Mouse (Mus musculus): ENCODE data around the gene Farsa. TPM values are rescaled to one million over a fixed set of nuclear protein-coding genes. Genes with fewer than 3 reads are reported as not detected.
"Not testable (repeated sequence)": the region's sequence is repeated elsewhere in the genome, so short reads cannot be mapped to it uniquely, and the experiment has no call there.

Gene Farsa
- polyA plus RNA-seq, 1 experiment from 2014 or later = 84.4 TPM

DNA sequence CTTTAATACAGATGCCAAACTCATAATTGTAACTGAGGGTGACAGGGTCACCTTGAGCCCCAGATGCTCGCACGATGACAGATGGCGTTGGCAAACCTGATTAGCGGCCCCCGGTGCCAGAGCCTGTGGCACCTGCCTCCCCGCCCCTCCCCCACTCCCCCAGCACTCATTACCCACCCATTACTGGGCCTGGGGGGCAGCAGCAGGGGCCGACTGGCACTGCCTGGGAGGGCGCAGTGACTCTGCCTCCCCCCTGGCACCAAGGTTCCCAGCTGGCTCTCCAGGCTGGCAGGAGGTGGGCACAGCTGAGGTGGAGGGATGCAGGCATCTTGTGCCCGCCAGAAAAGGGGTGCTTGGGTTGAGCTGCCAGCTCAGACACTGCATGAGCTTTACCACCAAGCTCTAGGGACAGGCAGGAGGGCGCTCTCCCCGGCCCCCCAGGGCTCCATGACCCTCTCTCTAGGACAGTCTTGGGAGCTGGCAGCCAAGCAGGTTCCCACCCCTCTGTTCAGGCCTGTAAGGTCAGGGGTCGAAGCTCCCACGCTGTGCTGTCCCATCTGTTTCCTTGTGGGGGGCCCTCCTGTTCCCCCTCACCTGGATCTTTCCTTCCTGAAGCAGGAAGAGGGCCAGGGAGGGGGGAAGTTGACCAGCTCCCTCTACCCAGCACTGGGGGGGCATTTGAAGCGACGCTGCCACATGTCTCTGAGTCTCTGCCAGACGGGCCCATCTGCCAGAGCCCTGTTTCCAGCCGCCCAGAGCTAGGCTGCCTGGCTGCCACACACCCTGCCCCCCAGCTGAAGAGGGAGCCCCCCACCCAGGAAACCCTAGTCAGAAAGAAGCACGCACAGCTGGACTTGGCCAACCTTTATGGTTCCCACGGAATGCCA is 42.0 kb upstream of the Farsa start:
- H3K4me2 ChIP-seq = no peak overlapping the region
- ATAC-seq (ENCODE audit: low FRiP score) = no peak
- WGBS = 50% methylated on average over 19 of the region's 19 CpGs

DNA sequence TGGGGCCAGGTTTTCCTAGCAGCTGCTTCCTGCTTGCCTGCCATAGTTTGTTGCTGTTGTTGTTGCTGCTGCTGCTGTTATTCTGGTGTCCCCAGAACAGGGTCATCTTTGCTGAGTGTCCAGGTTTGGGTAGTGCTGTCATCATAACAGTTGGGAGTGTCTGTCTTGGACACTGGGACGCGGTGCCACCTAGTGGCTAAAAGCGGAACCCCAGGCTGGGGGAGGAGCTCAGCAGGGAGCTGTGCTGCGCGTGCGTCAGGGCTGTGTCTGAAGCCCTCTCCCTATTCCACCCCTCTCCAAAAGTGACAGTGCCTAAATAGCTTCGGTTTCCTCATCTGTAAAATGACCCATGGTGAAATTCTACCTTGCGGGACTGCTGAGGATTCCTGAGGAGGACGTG is 41.2 kb upstream of the Farsa start:
- H3K27ac ChIP-seq (ENCODE audit: low read depth, low read length) = no peak overlapping the region
- DNase-seq (ENCODE audit: low spot score, missing footprints) (peak; percentile 100), ATAC-seq (ENCODE audit: low FRiP score) (peak; percentile 72)
- no peaks in the 10 kb centered on the region for H3K36me3 ChIP-seq (ENCODE audit: control insufficient read depth, insufficient read depth, low read length)
- no peak overlapping the region for H3K9ac ChIP-seq (ENCODE audit: low read length)
- WGBS = 10% methylated on average over 9 of the region's 9 CpGs
- no peaks in the 10 kb centered on the region for H3K9me3 ChIP-seq (ENCODE audit: control insufficient read depth, low read length)
- peaks cover 13% of the 10 kb centered on the region for H3K4me1 ChIP-seq (ENCODE audit: control insufficient read depth, insufficient read depth, low read length)
- no peak overlapping the region for H3K4me2 ChIP-seq
- H3K4me3 ChIP-seq (ENCODE audit: low read depth, low read length) = no peak overlapping the region
- H3K27me3 ChIP-seq (ENCODE audit: control insufficient read depth, insufficient read depth, low read length) = peaks cover 22% of the 10 kb centered on the region

More for the DNA sequence above, 42.0 kb upstream of the Farsa start:
- Histone ChIP-seq H3K9ac (ENCODE audit: low read length) (no peak overlapping the region), H3K27me3 (ENCODE audit: control insufficient read depth, insufficient read depth, low read length) (peaks cover 24% of the 10 kb centered on the region), H3K4me3 (ENCODE audit: low read depth, low read length) (no peak overlapping the region), H3K36me3 (ENCODE audit: control insufficient read depth, insufficient read depth, low read length) (no peaks in the 10 kb centered on the region), H3K4me1 (ENCODE audit: control insufficient read depth, insufficient read depth, low read length) (peaks cover 13% of the 10 kb centered on the region), H3K9me3 (ENCODE audit: control insufficient read depth, low read length) (no peaks in the 10 kb centered on the region), H3K27ac (ENCODE audit: low read depth, low read length) (no peak overlapping the region)
- DNase-seq (ENCODE audit: low spot score, missing footprints) = no peak

DNA sequence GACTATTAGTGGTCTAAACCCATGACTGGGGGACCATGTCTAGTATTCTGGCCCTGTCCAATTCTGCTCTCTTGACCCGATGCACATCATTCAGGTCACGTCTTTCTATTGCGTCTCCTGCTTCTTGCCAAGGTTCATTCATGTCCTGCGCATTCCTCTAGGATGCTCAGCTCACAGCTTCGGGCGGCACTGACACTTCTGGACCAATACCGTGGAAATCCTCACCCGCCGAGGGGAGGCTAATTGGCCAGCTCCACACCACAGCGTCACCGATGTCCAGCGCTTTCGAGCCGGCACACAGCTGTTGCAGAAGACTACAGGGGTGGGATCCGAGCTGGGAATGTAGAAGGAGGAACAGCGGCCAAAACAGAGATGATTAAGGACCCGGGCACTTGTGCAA is 40.7 kb upstream of the Farsa start:
- ATAC-seq (ENCODE audit: low FRiP score) = no peak
- H3K9me3 ChIP-seq (ENCODE audit: control insufficient read depth, low read length) = no peaks in the 10 kb centered on the region
- H3K4me3 ChIP-seq (ENCODE audit: low read depth, low read length) = no peak overlapping the region
- no peak for DNase-seq (ENCODE audit: low spot score, missing footprints)
- no peak overlapping the region for H3K27ac ChIP-seq (ENCODE audit: low read depth, low read length)
- 74% methylated on average over 17 of the region's 17 CpGs for WGBS
- no peaks in the 10 kb centered on the region for H3K36me3 ChIP-seq (ENCODE audit: control insufficient read depth, insufficient read depth, low read length)
- H3K9ac ChIP-seq (ENCODE audit: low read length) = no peak overlapping the region
- peaks cover 13% of the 10 kb centered on the region for H3K4me1 ChIP-seq (ENCODE audit: control insufficient read depth, insufficient read depth, low read length)
- peaks cover 22% of the 10 kb centered on the region for H3K27me3 ChIP-seq (ENCODE audit: control insufficient read depth, insufficient read depth, low read length)
- H3K4me2 ChIP-seq = no peak overlapping the region

DNA sequence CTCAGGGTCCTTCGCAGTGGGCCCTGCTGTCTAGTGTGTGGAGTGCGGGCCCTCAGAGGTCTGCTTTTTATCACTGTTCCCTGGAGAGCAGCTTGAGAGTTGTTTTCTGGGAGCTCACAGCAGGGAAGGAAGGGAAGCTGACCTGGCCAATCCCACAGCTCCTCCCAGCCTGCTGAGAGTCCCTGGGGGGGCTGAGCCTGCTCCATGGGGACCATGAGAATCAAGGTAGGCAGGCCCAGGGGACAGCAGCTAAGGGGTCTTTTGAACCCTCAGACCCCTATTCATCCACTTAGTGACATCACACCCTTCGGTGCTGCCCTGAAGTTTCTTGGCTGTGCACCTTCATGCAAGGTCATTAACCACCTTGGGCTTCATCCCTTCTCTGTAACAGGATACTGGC is 34.1 kb upstream of the Farsa start, which contains the start of gene Dand5:
Gene Dand5, minus strand, starts transcription at position 101 of the 400 bp plus-strand sequence.
- no peak for DNase-seq (ENCODE audit: low spot score, missing footprints)
- no peak within 1 kb of the TSS for H3K4me3 ChIP-seq (ENCODE audit: low read depth, low read length)
- H3K9ac ChIP-seq (ENCODE audit: low read length) = no peak within 1 kb of the TSS
- H3K4me2 ChIP-seq = peak within 1 kb of the TSS; percentile 37
- no peak for ATAC-seq (ENCODE audit: low FRiP score)
- WGBS = 25% methylated on average over 3 of the region's 3 CpGs
- no peaks in the 10 kb centered on the region for H3K36me3 ChIP-seq (ENCODE audit: control insufficient read depth, insufficient read depth, low read length)
- no peaks in the 10 kb centered on the region for H3K4me1 ChIP-seq (ENCODE audit: control insufficient read depth, insufficient read depth, low read length)
- no peaks in the 10 kb centered on the region for H3K27me3 ChIP-seq (ENCODE audit: control insufficient read depth, insufficient read depth, low read length)
- no peak within 1 kb of the TSS for H3K27ac ChIP-seq (ENCODE audit: low read depth, low read length)
- H3K9me3 ChIP-seq (ENCODE audit: control insufficient read depth, low read length) = no peaks in the 10 kb centered on the region

DNA sequence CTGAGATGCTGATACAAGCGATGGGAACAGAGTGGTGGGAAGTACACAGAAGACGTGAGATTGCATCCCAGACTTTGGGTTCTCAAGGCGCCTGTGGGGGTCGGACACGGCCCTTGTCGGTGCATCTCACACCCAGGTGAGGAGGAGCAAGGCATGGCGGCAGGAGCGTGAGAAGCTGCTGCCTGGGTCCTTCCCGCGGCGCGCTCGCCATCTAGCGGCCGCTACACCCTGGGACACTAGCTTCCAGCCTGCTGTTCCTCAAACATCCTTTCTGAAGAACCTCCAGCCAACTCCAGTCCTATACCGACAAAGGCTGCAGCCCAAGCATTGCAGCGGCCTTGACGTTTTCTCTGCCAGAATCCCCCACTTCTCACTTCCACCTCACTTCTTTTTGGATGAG is 33.1 kb upstream of the Farsa start:
- no peaks in the 10 kb centered on the region for H3K4me1 ChIP-seq (ENCODE audit: control insufficient read depth, insufficient read depth, low read length)
- ATAC-seq (ENCODE audit: low FRiP score) (peak; percentile 80), DNase-seq (ENCODE audit: low spot score, missing footprints) (peak; percentile 99)
- no peak overlapping the region for H3K27ac ChIP-seq (ENCODE audit: low read depth, low read length)
- no peak overlapping the region for H3K4me3 ChIP-seq (ENCODE audit: low read depth, low read length)
- no peaks in the 10 kb centered on the region for H3K36me3 ChIP-seq (ENCODE audit: control insufficient read depth, insufficient read depth, low read length)
- no peaks in the 10 kb centered on the region for H3K9me3 ChIP-seq (ENCODE audit: control insufficient read depth, low read length)
- no peaks in the 10 kb centered on the region for H3K27me3 ChIP-seq (ENCODE audit: control insufficient read depth, insufficient read depth, low read length)
- no peak overlapping the region for H3K9ac ChIP-seq (ENCODE audit: low read length)
- under 1% methylated on average over 18 of the region's 18 CpGs for WGBS
- peak overlapping the region; percentile 37 for H3K4me2 ChIP-seq

DNA sequence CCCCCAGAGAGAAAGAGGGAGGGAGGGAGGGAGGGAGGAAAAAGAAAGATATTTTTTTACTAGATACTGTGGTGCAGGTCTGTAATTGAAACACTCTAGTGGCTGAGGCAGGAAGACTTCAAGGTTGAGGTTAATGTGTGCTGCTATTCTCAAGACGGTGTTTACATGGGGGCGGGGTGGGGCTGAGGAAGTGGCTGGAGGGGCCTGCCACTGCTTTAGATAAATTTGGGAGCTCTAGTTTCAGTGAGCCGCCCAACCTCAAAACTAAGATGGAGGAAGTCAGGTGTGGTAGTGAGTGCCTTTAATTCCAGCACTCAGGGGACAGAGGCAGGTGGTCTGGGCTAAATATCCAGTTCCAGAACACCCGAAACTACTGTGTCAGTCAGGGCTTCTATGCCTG is 31.2 kb upstream of the Farsa start:
- ATAC-seq (ENCODE audit: low FRiP score) = no peak
- no peaks in the 10 kb centered on the region for H3K9me3 ChIP-seq (ENCODE audit: control insufficient read depth, low read length)
- H3K4me1 ChIP-seq (ENCODE audit: control insufficient read depth, insufficient read depth, low read length) = no peaks in the 10 kb centered on the region
- H3K4me2 ChIP-seq = no peak overlapping the region
- H3K36me3 ChIP-seq (ENCODE audit: control insufficient read depth, insufficient read depth, low read length) = no peaks in the 10 kb centered on the region
- no peak overlapping the region for H3K4me3 ChIP-seq (ENCODE audit: low read depth, low read length)
- H3K9ac ChIP-seq (ENCODE audit: low read length) = no peak overlapping the region
- H3K27ac ChIP-seq (ENCODE audit: low read depth, low read length) = no peak overlapping the region
- WGBS = 74% methylated on average over 4 of the region's 4 CpGs
- DNase-seq (ENCODE audit: low spot score, missing footprints) = no peak
- H3K27me3 ChIP-seq (ENCODE audit: control insufficient read depth, insufficient read depth, low read length) = no peaks in the 10 kb centered on the region

DNA sequence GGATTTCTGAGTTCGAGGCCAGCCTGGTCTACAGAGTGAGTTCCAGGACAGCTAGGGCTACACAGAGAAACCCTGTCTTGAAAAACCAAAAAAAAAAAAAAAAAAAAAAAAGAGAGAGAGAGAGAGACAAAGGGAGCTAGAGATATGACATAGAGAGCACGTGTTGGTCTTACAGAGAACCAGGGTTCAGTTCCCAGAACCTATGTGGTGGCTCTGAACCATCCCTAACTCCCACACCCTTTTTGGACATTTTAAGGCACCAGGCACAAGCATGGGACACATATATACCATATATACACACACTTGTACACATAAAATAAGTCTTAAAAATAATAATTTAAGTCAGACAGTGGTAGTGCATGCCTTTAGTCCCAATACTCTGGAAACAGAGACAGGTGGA is 30.3 kb upstream of the Farsa start:
- not testable (repeated sequence) for H3K9ac ChIP-seq (ENCODE audit: low read length); DNase-seq (ENCODE audit: low spot score, missing footprints); H3K9me3 ChIP-seq (ENCODE audit: control insufficient read depth, low read length); H3K27me3 ChIP-seq (ENCODE audit: control insufficient read depth, insufficient read depth, low read length); H3K27ac ChIP-seq (ENCODE audit: low read depth, low read length); H3K4me3 ChIP-seq (ENCODE audit: low read depth, low read length); H3K36me3 ChIP-seq (ENCODE audit: control insufficient read depth, insufficient read depth, low read length); H3K4me1 ChIP-seq (ENCODE audit: control insufficient read depth, insufficient read depth, low read length); H3K4me2 ChIP-seq; ATAC-seq (ENCODE audit: low FRiP score)
- WGBS = 68% methylated on average over 2 of the region's 2 CpGs

DNA sequence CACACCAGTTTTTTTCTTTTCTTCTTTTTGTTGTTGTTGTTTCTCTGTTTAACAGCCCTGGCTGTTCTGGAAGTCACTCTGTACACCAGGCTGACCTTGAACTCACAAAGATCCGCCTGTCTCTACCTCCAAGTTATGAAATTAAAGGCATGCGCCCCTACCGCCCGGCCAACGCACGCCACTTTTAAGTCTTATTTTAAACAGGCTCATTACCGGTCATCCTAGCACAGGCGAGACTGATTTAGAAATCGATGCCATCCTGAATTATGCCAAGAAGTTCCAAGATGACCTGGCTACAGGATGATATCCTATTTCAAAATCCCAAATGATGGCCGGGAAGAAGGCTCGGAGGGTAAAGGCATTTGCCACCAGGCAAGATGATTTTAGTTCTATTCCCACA is 25.3 kb upstream of the Farsa start, which contains the start of gene Gadd45gip1:
Gene Gadd45gip1, plus strand, starts transcription at position 33 of the 400 bp plus-strand sequence.
- Histone ChIP-seq H3K27ac (ENCODE audit: low read depth, low read length) (peak within 1 kb of the TSS; percentile 74), H3K4me1 (ENCODE audit: control insufficient read depth, insufficient read depth, low read length) (peaks cover 6% of the 10 kb centered on the region; the same call in 1 of the 2 replicates), H3K4me3 (ENCODE audit: low read depth, low read length) (peak within 1 kb of the TSS; percentile 76), H3K9ac (ENCODE audit: low read length) (peak within 1 kb of the TSS; percentile 97), H3K4me2 (peak within 1 kb of the TSS; percentile 64), H3K27me3 (ENCODE audit: control insufficient read depth, insufficient read depth, low read length) (no peaks in the 10 kb centered on the region), H3K9me3 (ENCODE audit: control insufficient read depth, low read length) (no peaks in the 10 kb centered on the region), H3K36me3 (ENCODE audit: control insufficient read depth, insufficient read depth, low read length) (peaks cover 10% of the 10 kb centered on the region; the same call in 1 of the 2 replicates)
- 82% methylated on average over 11 of the region's 11 CpGs for WGBS
- ATAC-seq (ENCODE audit: low FRiP score) = no peak
- DNase-seq (ENCODE audit: low spot score, missing footprints) = peak; percentile 85

DNA sequence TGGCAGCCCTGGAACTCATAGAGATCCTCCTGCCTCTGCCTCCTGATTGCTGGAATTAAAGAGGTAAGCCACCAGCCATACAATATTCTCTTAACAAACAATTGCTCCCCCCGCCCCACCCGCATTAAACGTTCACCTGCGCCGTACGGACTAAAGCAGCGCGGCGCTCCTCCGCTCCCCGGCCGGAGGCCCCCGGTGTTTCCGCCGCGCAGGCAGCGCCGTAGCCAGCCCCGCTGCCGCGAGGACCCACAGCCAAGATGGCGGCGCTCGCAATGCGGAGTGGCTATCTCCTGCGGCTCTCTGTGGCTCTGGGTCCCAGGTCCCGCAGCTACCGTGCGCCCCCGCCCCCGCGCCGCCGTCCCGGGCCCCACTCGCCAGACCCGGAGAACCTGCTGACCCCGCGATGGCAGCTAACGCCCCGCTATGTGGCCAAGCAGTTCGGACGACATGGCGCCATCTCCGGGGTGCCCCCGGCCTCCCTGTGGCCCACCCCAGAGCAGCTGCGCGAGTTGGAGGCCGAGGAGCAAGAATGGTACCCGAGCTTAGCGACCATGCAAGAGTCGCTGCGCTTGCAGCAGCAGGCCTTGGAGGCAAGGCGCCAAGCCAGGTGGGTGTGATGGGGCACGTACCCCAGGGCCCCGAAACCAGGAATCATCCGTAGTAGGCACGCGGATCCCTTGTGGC is 24.6 kb upstream of the Farsa start:
- peaks cover 6% of the 10 kb centered on the region; the same call in 1 of the 2 replicates for H3K4me1 ChIP-seq (ENCODE audit: control insufficient read depth, insufficient read depth, low read length)
- H3K9me3 ChIP-seq (ENCODE audit: control insufficient read depth, low read length) = no peaks in the 10 kb centered on the region
- H3K27ac ChIP-seq (ENCODE audit: low read depth, low read length) = peak overlapping the region; percentile 74
- H3K9ac ChIP-seq (ENCODE audit: low read length) = peak overlapping the region; percentile 97
- DNase-seq (ENCODE audit: low spot score, missing footprints) = peak; percentile 99
- peak overlapping the region; percentile 64 for H3K4me2 ChIP-seq
- ATAC-seq (ENCODE audit: low FRiP score) = peak; percentile 86
- H3K4me3 ChIP-seq (ENCODE audit: low read depth, low read length) = peak overlapping the region; percentile 76
- WGBS = under 1% methylated on average over 59 of the region's 59 CpGs
- H3K27me3 ChIP-seq (ENCODE audit: control insufficient read depth, insufficient read depth, low read length) = no peaks in the 10 kb centered on the region
- H3K36me3 ChIP-seq (ENCODE audit: control insufficient read depth, insufficient read depth, low read length) = peaks cover 16% of the 10 kb centered on the region

Data from midbrain, embryonic 11.5 days (tissue).